ENCODE assay signal across 29 mouse cellular contexts in the genomic region with DNA sequence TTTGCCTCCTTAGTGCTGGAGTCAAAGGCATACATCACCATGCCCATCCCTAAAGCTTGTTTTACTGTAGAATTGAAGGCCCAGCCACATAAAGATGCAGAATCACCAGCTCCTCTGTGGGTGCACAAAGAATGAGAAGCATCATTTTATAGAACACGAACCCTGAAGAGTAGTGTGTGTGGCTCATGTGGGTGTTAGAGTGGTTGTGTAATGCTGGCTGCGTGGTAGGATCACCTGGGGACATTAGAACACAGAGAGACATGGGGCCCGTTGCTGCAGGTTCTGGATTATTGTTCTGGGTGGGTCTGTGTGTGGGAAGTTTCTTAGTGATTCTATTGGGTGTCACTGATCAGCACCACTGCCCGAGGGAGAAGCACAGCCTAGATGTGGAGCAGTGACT. TPM values are rescaled to one million over a fixed set of nuclear protein-coding genes. Genes with fewer than 3 reads are reported as not detected.
DNase-seq lines count a peak whose midpoint lies in the region; TF ChIP-seq lines count a peak whose summit lies in the region.
"Had no signal": no experiment of that assay in that cellular context is flagged by ENCODE, and none has a peak within 500 bp of the region (broad histone marks: within the 10 kb centered on the region; RNA-seq: fewer than 3 reads in every experiment).

No protein-coding gene starts in this region.

- no peaks in the 10 kb centered on the region for H3K9me3 ChIP-seq in hindbrain, embryonic 10.5 days
- H3K9me3 ChIP-seq: embryonic facial prominence, embryonic 12.5 days; embryonic facial prominence, embryonic 15.5 days; G1E; heart, embryonic 10.5 days; heart, embryonic 13.5 days; hindbrain, embryonic 12.5 days; hindbrain, embryonic 15.5 days had no signal

- TF ChIP-seq POLR2A in cerebellum, adult 2 months (IDR thresholded peaks at IDR 0.05; ENCODE audit: borderline replicate concordance, insufficient read depth, low read length), result no peak

- TF ChIP-seq CTCF in layer of hippocampus, adult 2 months (conservative IDR thresholded peaks at IDR 0.05), result no peak
- TF ChIP-seq CTCF in cerebellum, adult 2 months (IDR thresholded peaks at IDR 0.05; ENCODE audit: borderline replicate concordance, insufficient read depth, low read depth, low read length), result no peak

- 91% methylated on average over 4 of the region's 4 CpGs for WGBS in cerebellum, adult 2 months
- 88% methylated on average over 4 of the region's 4 CpGs for WGBS in hindbrain, embryonic 10.5 days

- H3K27me3 ChIP-seq in cerebellum, adult 2 months (ENCODE audit: control insufficient read depth, insufficient read depth, low read length), result no peaks in the 10 kb centered on the region
- H3K27me3 ChIP-seq in hindbrain, embryonic 10.5 days (ENCODE audit: insufficient read depth, poor library complexity, severe bottlenecking), result no peaks in the 10 kb centered on the region
- H3K27me3 ChIP-seq: CH12.LX; embryonic facial prominence, embryonic 12.5 days; embryonic facial prominence, embryonic 15.5 days; heart, embryonic 13.5 days; hindbrain, embryonic 12.5 days; hindbrain, embryonic 15.5 days had no signal

- no peaks in the 10 kb centered on the region for H3K4me1 ChIP-seq in cerebellum, adult 2 months (ENCODE audit: control insufficient read depth, insufficient read depth, low read length)
- 0 out of 2 replicates have a peak, but pooled peaks cover 3% of the 10 kb centered on the region for H3K4me1 ChIP-seq in hindbrain, embryonic 10.5 days (replicated peaks)
- H3K4me1 ChIP-seq: embryonic facial prominence, embryonic 12.5 days; hindbrain, embryonic 12.5 days had no signal

- DNase-seq in layer of hippocampus, adult 2 months (ENCODE audit: low spot score in 2 of 2), result no peak
- no peak for DNase-seq in layer of hippocampus, adult 9-10 months (ENCODE audit: low spot score)
- DNase-seq in right cerebral cortex, adult 18-20 months, result peak; percentile 69
- no peak for DNase-seq in right cerebral cortex, postnatal 4 days
- peak; percentile 74 for DNase-seq in brain, adult 2 months (ENCODE audit: low read depth, low spot score)
- DNase-seq in left cerebral cortex, adult 8-10 months (ENCODE audit: low spot score in 2 of 2), result peak; percentile 12 to 65
- DNase-seq in cerebellum, adult 2 months, result no peak
- DNase-seq in hindbrain, embryonic 10.5 days (ENCODE audit: low spot score), result no peak
- DNase-seq: adrenal gland, postnatal 10 days; B cell, adult 2 months; cerebellum, adult 11-12 months; cerebellum, adult 9-10 months; cerebellum, postnatal 14 days; forebrain, postnatal 0 days; gastrocnemius, postnatal 10 days; gastrocnemius, postnatal 36 days; heart, adult 2 months; heart, postnatal 14 days; heart, postnatal 4 days had no signal

- H3K27ac ChIP-seq in layer of hippocampus, adult 2 months, result peak overlapping the region; percentile 69
- no peak overlapping the region for H3K27ac ChIP-seq in cerebellum, adult 2 months (ENCODE audit: insufficient read depth, low read length)
- H3K27ac ChIP-seq in hindbrain, embryonic 10.5 days, result no peak overlapping the region
- H3K27ac ChIP-seq: embryonic facial prominence, embryonic 12.5 days; embryonic facial prominence, embryonic 15.5 days; heart, adult 2 months; heart, embryonic 10.5 days; heart, embryonic 13.5 days; hindbrain, embryonic 12.5 days; hindbrain, embryonic 15.5 days had no signal

- H3K36me3 ChIP-seq in hindbrain, embryonic 10.5 days, result no peaks in the 10 kb centered on the region
- H3K36me3 ChIP-seq: embryonic facial prominence, embryonic 12.5 days; embryonic facial prominence, embryonic 15.5 days; G1E; heart, embryonic 10.5 days; heart, embryonic 13.5 days; hindbrain, embryonic 12.5 days; hindbrain, embryonic 15.5 days had no signal

- no peak overlapping the region for H3K4me3 ChIP-seq in layer of hippocampus, adult 2 months
- H3K4me3 ChIP-seq in cerebellum, adult 2 months (replicated peaks; ENCODE audit: insufficient read depth, low read depth, low read length), result no peak overlapping the region
- no peak overlapping the region for H3K4me3 ChIP-seq in hindbrain, embryonic 10.5 days
- H3K4me3 ChIP-seq: embryonic facial prominence, embryonic 12.5 days; embryonic facial prominence, embryonic 15.5 days; heart, adult 2 months; heart, embryonic 10.5 days; heart, embryonic 13.5 days; hindbrain, embryonic 12.5 days; hindbrain, embryonic 15.5 days had no signal

RNA-seq across cellular contexts. Expression of a gene that starts 45.3 kb away (rescaled TPM):
- 100 to 1,000 TPM; 390 to 415 TPM for total RNA-seq in layer of hippocampus, adult 2 months (2021)
- total RNA-seq in left cerebral cortex, adult 8-10 months (2022), result 100 to 1,000 TPM; 303 to 368 (median 336) TPM
- polyA plus RNA-seq in cerebellum, adult 2 months (2012; rRNA removed), result 19.1 and 21.1 TPM in 2 replicates
- polyA plus RNA-seq in hindbrain, embryonic 10.5 days (2016; fragmentation: Nextera tagmentation; extraction: Ambion mirVana), result 0.41 and 1.1 TPM in 2 replicates
- total RNA-seq: gastrocnemius, adult 18-20 months had no signal
- polyA plus RNA-seq: G1E, Patski had no signal

Comparison
In these comparisons a context has a peak if more than half of its experiments do, and no peak if none do; other contexts are left out.
1. DNase-seq: peak in right cerebral cortex, adult 18-20 months (single experiment), brain, adult 2 months (single experiment) and left cerebral cortex, adult 8-10 months (2 of 2); none in layer of hippocampus, adult 2 months (0 of 2), layer of hippocampus, adult 9-10 months (single experiment), right cerebral cortex, postnatal 4 days (single experiment), cerebellum, adult 2 months (0 of 2) and hindbrain, embryonic 10.5 days (single experiment).